16 mouse cellular contexts compared by ENCODE assay signal in the genomic region with DNA sequence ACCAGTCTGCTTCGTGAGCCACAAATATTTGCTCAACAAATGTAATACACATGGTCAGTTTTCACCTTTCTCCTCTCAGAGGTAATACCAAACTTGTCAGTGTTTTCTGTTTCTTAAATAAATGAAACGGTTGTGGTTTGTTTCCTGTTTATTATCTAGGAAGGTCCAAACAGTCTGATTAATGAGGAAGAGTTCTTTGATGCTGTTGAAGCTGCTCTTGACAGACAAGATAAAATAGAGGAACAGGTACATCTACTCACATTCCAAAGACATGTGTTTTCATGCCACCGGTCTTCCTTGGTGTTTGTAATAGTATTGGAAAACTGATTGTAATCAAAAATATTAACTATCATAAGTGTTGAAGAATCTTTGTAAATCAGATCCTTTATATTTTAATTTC.
"Had no signal": no experiment of that assay in that cellular context is flagged by ENCODE, and none has a peak within 500 bp of the region (broad histone marks: within the 10 kb centered on the region; RNA-seq: fewer than 3 reads in every experiment).

No protein-coding gene starts in this region.

- H3K27ac ChIP-seq: neural tube, embryonic 13.5 days; neural tube, embryonic 15.5 days; stomach, embryonic 15.5 days; stomach, postnatal 0 days had no signal

- H3K9ac ChIP-seq: neural tube, embryonic 13.5 days; neural tube, embryonic 15.5 days; stomach, embryonic 15.5 days had no signal

- H3K27me3 ChIP-seq: neural tube, embryonic 13.5 days; neural tube, embryonic 15.5 days; stomach, embryonic 15.5 days had no signal

- H3K9me3 ChIP-seq: neural tube, embryonic 13.5 days; neural tube, embryonic 15.5 days; stomach, embryonic 15.5 days had no signal

- H3K4me1 ChIP-seq: neural tube, embryonic 13.5 days; neural tube, embryonic 15.5 days; stomach, embryonic 15.5 days had no signal

- H3K4me3 ChIP-seq: neural tube, embryonic 13.5 days; neural tube, embryonic 15.5 days; stomach, embryonic 15.5 days had no signal

- DNase-seq: retina, postnatal 1 day; right cerebral cortex, adult 18-20 months; right cerebral cortex, postnatal 14 days; right cerebral cortex, postnatal 25 days; right cerebral cortex, postnatal 4 days; spleen, adult 18-20 months; thymus, adult 18-20 months; thymus, adult 2 months; thymus, postnatal 14 days; thymus, postnatal 25 days; thymus, postnatal 36 days; thymus, postnatal 4 days had no signal
